Mouse (Mus musculus) embryonic facial prominence, embryonic 14.5 days (tissue): ENCODE measurements at regions not wholly inside any gene's neighbourhood (a gene's known extent, or its start where the extent isn't known, plus 50 kb on each side); places are given as distances from the start of the nearest gene placed in this dataset.

ENCODE experiments used
- ATAC-seq: fragments of 200-750 bp; cut with Nextera tagmentation; 2 replicates; pipeline ENCODE4 v1.8.0; 2017; ENCODE audit warnings: low read depth, moderate number of reproducible peaks, moderate TSS enrichment
- DNase-seq: peaks from one replicate; pipeline ENCODE4 v3.0.0-alpha.2; 2015; ENCODE audit warnings: low spot score
- H3K27ac ChIP-seq: fragments of 300-500 bp; sonication (generic); replicated peaks from 2 replicates; pipeline ENCODE4 v1.5.1; 2014; ENCODE audit warnings: low read depth, mild to moderate bottlenecking, low read length, moderate library complexity
- H3K27me3 ChIP-seq: fragments of 300-500 bp; sonication (generic); replicated peaks from 2 replicates; pipeline ENCODE4 v1.6.1; 2014; ENCODE audit warnings: low read length; ENCODE audit not compliant: control insufficient read depth, insufficient read depth
- H3K36me3 ChIP-seq: fragments of 300-500 bp; sonication (generic); 2 replicates; pipeline ENCODE4 v1.6.1; 2014; ENCODE audit warnings: low read length, mixed read lengths; ENCODE audit not compliant: control insufficient read depth, insufficient read depth
- H3K4me1 ChIP-seq: fragments of 300-500 bp; sonication (generic); 2 replicates; pipeline ENCODE4 v1.6.1; 2014; ENCODE audit warnings: antibody characterized with exemption, low read length; ENCODE audit not compliant: control insufficient read depth, insufficient read depth
- H3K4me2 ChIP-seq: fragments of 300-500 bp; sonication (generic); 2 replicates; pipeline ENCODE4 v1.6.1; 2014; ENCODE audit warnings: low read depth, mild to moderate bottlenecking, low read length, moderate library complexity, mixed read lengths
- H3K4me3 ChIP-seq: fragments of 300-500 bp; sonication (generic); 2 replicates; pipeline ENCODE4 v1.5.1; 2014; ENCODE audit warnings: low read depth, mild to moderate bottlenecking, low read length
- H3K9ac ChIP-seq: fragments of 300-500 bp; sonication (generic); 2 replicates; pipeline ENCODE4 v1.6.1; 2014; ENCODE audit warnings: low read depth, mild to moderate bottlenecking, low read length, moderate library complexity, mixed read lengths
- H3K9me3 ChIP-seq: fragments of 300-500 bp; sonication (generic); 2 replicates; pipeline ENCODE4 v1.6.1; 2016; ENCODE audit warnings: low read length; ENCODE audit not compliant: control insufficient read depth
- WGBS: fragments of 180-500 bp; shearing (Covaris S2); extraction: QIAGEN DNeasy Blood & Tissue Kit; methylation state at CpG from one replicate; pipeline ENCODE4 v1.1.7; 2014; 5-methylcytosine and 5-hydroxymethylcytosine counted together

- no peak for DNase-seq
- 0% methylated on average over 7 of the region's 7 CpGs for WGBS
- H3K9ac ChIP-seq, result peak overlapping the region; percentile 82
Observed at GRCm38 (mm10) chr17:47142276-47142675, 131.9 kb upstream of the Ubr2 start.

GRCm38 (mm10) chr17:47141843-47142215 lies 131.5 kb upstream of the Ubr2 start:
- no peak for ATAC-seq
- 0 out of 2 replicates have a peak, but pooled peaks cover 16% of the 10 kb centered on the region for H3K36me3 ChIP-seq
- H3K4me1 ChIP-seq, result peaks cover 29% of the 10 kb centered on the region

More at GRCm38 (mm10) chr17:47142276-47142675, 131.9 kb upstream of the Ubr2 start:
- ATAC-seq, result no peak
- peak overlapping the region; percentile 74 for H3K4me3 ChIP-seq
- H3K36me3 ChIP-seq, result 0 out of 2 replicates have a peak, but pooled peaks cover 16% of the 10 kb centered on the region
- peak overlapping the region; percentile 91 for H3K4me2 ChIP-seq
- H3K27me3 ChIP-seq, result no peaks in the 10 kb centered on the region
- H3K4me1 ChIP-seq, result peaks cover 32% of the 10 kb centered on the region
- H3K27ac ChIP-seq, result peak overlapping the region; percentile 98
- H3K9me3 ChIP-seq, result no peaks in the 10 kb centered on the region

GRCm38 (mm10) chr17:47140969-47141842 lies 130.8 kb upstream of the Ubr2 start:
- peak overlapping the region; percentile 98 for H3K27ac ChIP-seq
- H3K36me3 ChIP-seq, result 0 out of 2 replicates have a peak, but pooled peaks cover 14% of the 10 kb centered on the region
- ATAC-seq (peak; percentile 75), DNase-seq (peak; percentile 95)
- 1% methylated on average over 35 of the region's 35 CpGs for WGBS
- peaks cover 27% of the 10 kb centered on the region for H3K4me1 ChIP-seq
- H3K9me3 ChIP-seq, result no peaks in the 10 kb centered on the region
- no peaks in the 10 kb centered on the region for H3K27me3 ChIP-seq
- peak overlapping the region; percentile 82 for H3K9ac ChIP-seq
- H3K4me3 ChIP-seq, result peak overlapping the region; percentile 74
- peak overlapping the region; percentile 91 for H3K4me2 ChIP-seq

More at GRCm38 (mm10) chr17:47141843-47142215, 131.5 kb upstream of the Ubr2 start:
- peak overlapping the region; percentile 91 for H3K4me2 ChIP-seq
- no peaks in the 10 kb centered on the region for H3K9me3 ChIP-seq
- DNase-seq, result peak; percentile 57
- H3K27ac ChIP-seq, result peak overlapping the region; percentile 98
- H3K27me3 ChIP-seq, result no peaks in the 10 kb centered on the region
- WGBS, result 0% methylated on average over 12 of the region's 12 CpGs
- H3K9ac ChIP-seq, result peak overlapping the region; percentile 82
- H3K4me3 ChIP-seq, result peak overlapping the region; percentile 74

GRCm38 (mm10) chr17:47140241-47140968 lies 130.0 kb upstream of the Ubr2 start:
- ATAC-seq, result peak; percentile 17

GRCm38 (mm10) chr17:47139730-47140231 lies 129.4 kb upstream of the Ubr2 start:
- Histone ChIP-seq H3K27me3 (no peaks in the 10 kb centered on the region), H3K4me2 (peak overlapping the region; percentile 91), H3K4me3 (peak overlapping the region; percentile 74), H3K9me3 (no peaks in the 10 kb centered on the region), H3K27ac (peak overlapping the region; percentile 98), H3K36me3 (no peaks in the 10 kb centered on the region), H3K4me1 (peaks cover 21% of the 10 kb centered on the region), H3K9ac (peak overlapping the region; percentile 82)
- ATAC-seq (peak; percentile 96), DNase-seq (peak; percentile 98)
- WGBS, result 0% methylated on average over 15 of the region's 34 CpGs

More at GRCm38 (mm10) chr17:47140241-47140968, 130.0 kb upstream of the Ubr2 start:
- H3K9me3 ChIP-seq, result no peaks in the 10 kb centered on the region
- peak overlapping the region; percentile 91 for H3K4me2 ChIP-seq
- WGBS, result under 1% methylated on average over 34 of the region's 53 CpGs
- peaks cover 27% of the 10 kb centered on the region for H3K4me1 ChIP-seq
- H3K36me3 ChIP-seq, result 0 out of 2 replicates have a peak, but pooled peaks cover 6% of the 10 kb centered on the region
- peak overlapping the region; percentile 98 for H3K27ac ChIP-seq
- H3K27me3 ChIP-seq, result no peaks in the 10 kb centered on the region
- peak overlapping the region; percentile 82 for H3K9ac ChIP-seq
- DNase-seq, result peak; percentile 92
- H3K4me3 ChIP-seq, result peak overlapping the region; percentile 74

GRCm38 (mm10) chr17:47139171-47139617 lies 128.8 kb upstream of the Ubr2 start:
- H3K9ac ChIP-seq, result peak overlapping the region; percentile 58
- DNase-seq (peak; percentile 57), ATAC-seq (no peak)
- H3K27ac ChIP-seq, result peak overlapping the region; percentile 98
- no peaks in the 10 kb centered on the region for H3K36me3 ChIP-seq
- H3K4me2 ChIP-seq, result peak overlapping the region; percentile 91
- peak overlapping the region; percentile 74 for H3K4me3 ChIP-seq
- H3K4me1 ChIP-seq, result peaks cover 16% of the 10 kb centered on the region
- H3K27me3 ChIP-seq, result no peaks in the 10 kb centered on the region
- H3K9me3 ChIP-seq, result no peaks in the 10 kb centered on the region
- WGBS, result under 1% methylated on average over 27 of the region's 27 CpGs

- H3K27ac ChIP-seq, result no peak overlapping the region
- WGBS, result 49% methylated on average over 6 of the region's 6 CpGs
Observed at GRCm38 (mm10) chr17:47138174-47138573, 127.8 kb upstream of the Ubr2 start.

GRCm38 (mm10) chr17:47135391-47135790 lies 125.0 kb upstream of the Ubr2 start:
- Histone ChIP-seq H3K4me1 (no peaks in the 10 kb centered on the region), H3K27me3 (no peaks in the 10 kb centered on the region), H3K27ac (no peak overlapping the region), H3K9ac (no peak overlapping the region), H3K4me2 (no peak overlapping the region), H3K9me3 (no peaks in the 10 kb centered on the region), H3K36me3 (no peaks in the 10 kb centered on the region), H3K4me3 (no peak overlapping the region)
- DNase-seq (no peak), ATAC-seq (no peak)
- 75% methylated on average over 5 of the region's 5 CpGs for WGBS

More at GRCm38 (mm10) chr17:47138174-47138573, 127.8 kb upstream of the Ubr2 start:
- no peaks in the 10 kb centered on the region for H3K36me3 ChIP-seq
- no peaks in the 10 kb centered on the region for H3K9me3 ChIP-seq
- H3K4me2 ChIP-seq, result no peak overlapping the region
- H3K4me1 ChIP-seq, result peaks cover 5% of the 10 kb centered on the region
- no peak overlapping the region for H3K4me3 ChIP-seq
- no peak for DNase-seq
- ATAC-seq, result no peak
- H3K27me3 ChIP-seq, result no peaks in the 10 kb centered on the region
- no peak overlapping the region for H3K9ac ChIP-seq
